Mouse (Mus musculus) layer of hippocampus, postnatal 25 days (tissue): Measurements from ENCODE around the gene Zfr2. TPM values are rescaled to one million over a fixed set of nuclear protein-coding genes. Genes with fewer than 3 reads are reported as not detected.

Experiments
- DNase-seq, 2 experiments: peaks; one replicate each; pipeline ENCODE4 v3.0.0; 2022; ENCODE audit warnings: mixed read lengths in 2 of 2, low spot score in 1 of 2; ENCODE audit errors: extremely low spot score in 1 of 2
- total RNA-seq, 2 experiments: library from RNA; stranded (reverse); gene quantifications; 2 replicates each; pipeline ENCODE4 v1.2.3; 2021

Zfr2 gene
- 10 to 100 TPM; 55.6 to 69.0 TPM for total RNA-seq

DNA sequence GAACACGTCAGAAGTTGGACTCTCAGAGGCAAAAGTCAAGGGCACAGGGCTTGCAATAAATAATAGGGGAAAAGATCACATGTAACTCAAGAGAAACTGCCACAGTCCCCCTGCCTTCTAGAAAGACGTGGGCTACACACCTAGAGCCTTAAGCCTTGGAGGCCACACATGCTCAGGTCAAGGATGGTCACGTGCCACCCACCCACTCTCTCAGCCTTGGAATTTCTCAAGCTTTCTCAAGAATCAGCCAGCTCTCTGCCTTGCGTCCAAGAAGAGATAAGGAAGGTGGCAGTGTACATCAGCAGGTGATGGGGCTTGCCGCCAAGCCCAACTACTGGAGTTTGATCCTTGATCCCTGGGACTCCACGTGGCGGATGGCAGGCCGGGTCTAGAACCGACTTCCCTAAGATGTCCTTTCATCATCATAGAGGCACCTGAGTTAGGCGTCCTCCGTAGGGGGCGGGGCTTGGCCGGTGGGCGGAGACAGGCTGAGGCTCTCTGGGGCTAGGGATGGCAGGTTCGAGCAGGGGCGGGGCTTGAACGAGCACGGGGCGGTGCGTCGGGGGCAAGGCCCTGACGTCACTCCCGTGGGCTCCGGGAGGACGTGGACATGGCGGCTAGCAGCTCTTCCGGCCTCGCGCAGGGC is at the start of gene Zfr2:
Gene Zfr2, plus strand, starts transcription at position 576 of the 646 bp plus-strand sequence.
- DNase-seq = peak; percentile 83 to 84

DNA sequence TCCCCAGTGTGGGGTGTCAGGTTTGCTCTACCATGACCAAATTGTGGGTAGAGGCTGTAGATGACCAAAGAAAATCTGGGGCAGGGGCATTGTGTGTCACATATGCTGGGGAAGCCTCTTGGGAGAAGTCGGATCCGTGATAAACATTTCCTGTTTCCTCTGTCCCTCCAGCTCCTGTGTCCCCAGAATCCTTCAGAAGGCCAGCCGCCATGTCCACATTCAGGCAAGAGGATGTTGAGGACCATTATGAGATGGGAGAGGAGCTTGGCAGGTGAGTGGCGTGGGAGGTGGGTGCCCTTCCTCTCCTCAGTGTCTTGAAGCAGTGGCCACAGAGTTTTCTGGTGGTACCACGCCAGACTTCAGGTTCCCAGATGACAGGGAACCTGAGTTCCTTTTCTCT is 49.1 kb upstream of the Zfr2 start, which contains the start of gene 4930442H23Rik:
Gene 4930442H23Rik, minus strand, starts transcription at position 45 of the 400 bp plus-strand sequence.
- no peak for DNase-seq

DNA sequence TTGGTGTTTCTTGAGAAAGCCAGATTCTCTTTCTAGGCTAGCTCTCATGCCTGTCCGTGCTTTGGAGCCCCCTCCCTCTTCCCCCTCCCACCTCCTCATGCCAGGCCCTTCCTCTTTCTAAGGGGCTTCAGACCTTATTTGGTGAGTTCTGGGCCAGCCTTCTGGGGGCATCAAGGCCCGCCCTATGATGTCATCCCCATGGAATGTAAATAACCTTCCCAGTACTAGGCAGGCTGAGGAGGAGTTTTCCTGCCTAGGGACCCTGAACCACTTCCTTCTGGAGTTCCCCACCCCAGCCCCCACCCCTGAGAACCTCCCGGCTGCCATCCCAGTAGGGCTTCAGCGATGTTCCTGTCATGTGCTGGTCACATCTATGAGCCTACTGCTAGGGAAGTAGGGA is 48.2 kb upstream of the Zfr2 start:
- no peak for DNase-seq

DNA sequence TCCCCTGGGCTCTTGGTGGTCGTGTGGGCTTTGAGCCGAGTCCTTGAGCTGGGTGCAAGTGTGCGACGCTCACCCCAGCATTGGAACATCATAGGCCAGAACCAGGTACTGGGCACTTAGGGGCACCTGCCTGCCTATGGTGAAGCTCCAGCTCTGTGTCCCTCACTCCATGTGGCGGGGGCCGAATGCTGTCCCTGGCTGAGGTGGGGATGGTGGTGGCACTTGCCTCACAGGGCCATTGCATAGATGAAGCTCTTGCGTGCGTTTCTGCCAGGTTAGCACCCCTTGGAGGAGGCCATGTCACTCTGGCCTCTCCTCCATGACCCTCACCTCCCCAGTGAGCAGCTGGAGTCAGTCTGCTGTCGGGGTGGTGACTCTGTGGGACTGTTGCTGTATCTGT is 45.8 kb upstream of the Zfr2 start:
- DNase-seq = no peak

DNA sequence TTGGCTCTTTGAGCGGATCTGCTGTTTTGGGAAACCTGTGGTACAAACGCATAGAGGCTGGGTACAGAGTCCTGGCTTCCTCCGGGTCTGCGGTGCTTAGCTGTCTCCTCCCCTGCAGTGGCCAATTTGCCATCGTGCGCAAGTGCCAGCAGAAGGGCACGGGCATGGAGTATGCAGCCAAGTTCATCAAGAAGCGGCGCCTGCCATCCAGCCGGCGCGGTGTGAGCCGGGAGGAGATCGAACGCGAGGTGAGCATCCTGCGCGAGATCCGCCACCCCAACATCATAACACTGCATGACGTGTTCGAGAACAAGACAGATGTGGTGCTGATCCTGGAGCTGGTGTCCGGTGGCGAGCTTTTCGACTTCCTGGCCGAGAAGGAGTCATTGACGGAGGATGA is 43.1 kb upstream of the Zfr2 start:
- no peak for DNase-seq

DNA sequence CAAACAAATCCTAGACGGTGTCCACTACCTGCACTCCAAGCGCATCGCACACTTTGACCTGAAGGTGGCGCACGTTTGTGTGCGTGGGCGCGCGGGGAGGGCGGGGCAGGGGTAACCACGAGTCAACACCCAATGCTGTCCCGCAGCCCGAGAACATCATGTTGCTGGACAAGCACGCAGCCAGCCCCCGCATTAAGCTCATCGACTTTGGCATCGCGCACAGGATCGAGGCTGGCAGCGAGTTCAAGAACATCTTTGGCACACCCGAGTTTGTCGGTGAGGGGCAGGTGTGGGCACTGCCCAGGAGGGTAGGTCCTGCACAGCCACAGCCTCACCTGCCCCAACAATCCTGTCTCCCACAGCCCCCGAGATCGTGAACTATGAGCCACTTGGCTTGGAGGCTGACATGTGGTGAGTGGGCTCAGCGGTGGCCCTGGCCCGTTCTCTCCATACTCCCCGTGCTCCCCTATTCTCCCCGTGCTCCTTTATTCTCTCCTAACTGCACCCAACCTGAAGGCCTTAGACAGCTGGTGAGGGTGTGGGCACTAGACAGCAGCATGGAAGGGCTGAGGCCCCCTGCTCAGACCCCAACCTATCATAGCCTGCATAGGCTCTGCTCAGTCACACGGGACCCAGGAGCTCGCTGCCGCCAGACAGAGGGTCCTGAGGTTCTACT is 42.6 kb upstream of the Zfr2 start:
- DNase-seq = no peak

DNA sequence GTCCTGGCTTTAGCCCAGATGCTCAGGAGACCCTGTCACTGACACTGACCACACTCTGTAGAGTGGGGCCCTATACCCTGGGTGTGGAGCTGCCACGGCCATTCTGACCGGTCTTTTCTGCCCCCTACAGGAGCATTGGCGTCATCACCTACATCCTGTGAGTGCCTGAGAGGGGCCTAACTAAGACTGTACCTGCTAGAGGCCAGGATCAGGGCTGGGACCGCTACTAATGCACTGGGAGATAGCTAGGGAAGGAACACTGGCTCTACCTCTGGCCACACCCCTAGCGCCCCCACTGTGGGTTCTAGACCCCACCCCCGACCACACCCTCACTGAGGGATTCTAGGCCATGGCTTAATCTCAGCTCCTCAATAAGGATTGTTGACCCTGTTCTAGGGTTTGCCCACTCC is 42.0 kb upstream of the Zfr2 start:
- no peak for DNase-seq

DNA sequence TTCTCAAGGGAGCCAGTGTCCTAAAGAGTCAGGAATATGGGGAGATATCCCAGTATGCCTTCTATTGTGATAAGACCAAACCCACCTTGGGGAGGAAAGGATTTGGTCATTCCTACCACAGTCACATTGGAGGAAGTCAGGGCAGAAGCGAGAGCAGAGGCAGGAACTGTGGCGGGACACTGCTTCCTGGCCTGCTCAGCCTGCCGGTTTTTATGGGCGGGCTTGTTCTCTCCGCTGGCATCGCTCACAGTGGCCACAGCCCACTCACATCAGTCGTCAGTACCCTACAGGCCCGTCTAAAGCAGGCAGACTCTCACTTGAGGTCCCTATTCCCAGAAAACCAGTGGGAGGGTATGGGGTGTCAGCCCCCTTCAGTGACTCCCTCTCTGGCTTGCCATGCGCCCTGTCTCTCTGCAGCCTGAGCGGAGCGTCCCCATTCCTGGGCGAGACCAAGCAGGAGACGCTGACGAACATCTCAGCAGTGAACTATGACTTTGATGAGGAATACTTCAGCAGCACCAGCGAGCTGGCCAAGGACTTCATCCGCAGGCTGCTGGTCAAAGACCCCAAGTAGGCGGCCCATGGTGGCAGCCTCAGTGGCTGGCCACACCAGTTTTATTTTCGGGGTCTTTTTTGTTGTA is 41.5 kb upstream of the Zfr2 start:
- DNase-seq = no peak

DNA sequence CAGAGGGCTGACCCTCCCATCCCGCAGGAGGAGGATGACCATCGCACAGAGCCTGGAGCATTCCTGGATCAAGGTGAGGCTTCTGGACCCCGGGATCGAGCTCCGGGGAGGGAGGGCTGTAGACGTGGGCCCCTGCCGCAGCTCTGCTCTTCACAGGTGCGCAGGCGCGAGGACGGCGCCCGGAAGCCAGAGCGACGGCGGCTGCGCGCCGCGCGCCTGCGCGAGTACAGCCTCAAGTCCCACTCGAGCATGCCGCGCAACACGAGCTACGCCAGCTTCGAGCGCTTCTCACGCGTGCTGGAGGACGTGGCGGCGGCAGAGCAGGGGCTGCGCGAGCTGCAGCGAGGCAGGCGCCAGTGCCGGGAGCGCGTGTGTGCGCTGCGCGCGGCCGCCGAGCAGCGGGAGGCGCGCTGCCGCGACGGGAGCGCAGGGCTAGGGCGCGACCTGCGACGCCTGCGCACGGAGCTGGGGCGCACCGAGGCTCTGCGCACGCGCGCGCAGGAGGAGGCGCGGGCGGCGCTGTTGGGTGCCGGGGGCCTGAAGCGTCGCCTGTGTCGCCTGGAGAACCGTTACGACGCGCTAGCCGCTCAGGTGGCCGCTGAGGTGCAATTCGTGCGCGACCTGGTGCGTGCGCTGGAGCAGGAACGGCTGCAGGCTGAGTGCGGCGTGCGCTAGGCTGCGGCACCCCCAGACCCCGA is 40.5 kb upstream of the Zfr2 start:
- DNase-seq = peak; percentile 71 to 77

DNA sequence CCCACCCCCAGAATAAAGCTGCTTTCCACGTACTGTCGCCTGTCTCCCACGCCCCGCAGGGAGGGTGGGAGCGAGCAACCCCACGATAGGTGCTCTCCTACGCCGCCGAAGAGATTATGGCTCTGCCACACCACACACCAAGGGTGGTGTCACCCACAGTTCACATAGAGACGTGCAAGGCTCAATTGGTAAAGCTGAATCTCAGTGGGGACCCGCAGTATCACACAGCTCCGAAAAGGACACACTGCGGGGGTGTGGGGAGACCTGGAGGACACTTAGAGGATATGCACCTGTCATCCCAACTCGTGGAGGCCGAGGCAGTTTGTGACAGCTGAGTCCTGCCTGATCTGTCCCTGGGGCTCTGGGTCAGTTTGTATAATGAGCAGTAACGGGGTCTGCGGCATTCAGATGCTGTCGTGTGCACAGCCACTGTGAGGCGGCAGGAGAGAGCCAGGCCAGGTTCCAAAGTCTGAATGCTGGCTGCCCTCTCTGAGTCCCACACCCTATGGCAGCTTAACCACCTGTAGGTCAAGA is 39.9 kb upstream of the Zfr2 start:
- no peak for DNase-seq

DNA sequence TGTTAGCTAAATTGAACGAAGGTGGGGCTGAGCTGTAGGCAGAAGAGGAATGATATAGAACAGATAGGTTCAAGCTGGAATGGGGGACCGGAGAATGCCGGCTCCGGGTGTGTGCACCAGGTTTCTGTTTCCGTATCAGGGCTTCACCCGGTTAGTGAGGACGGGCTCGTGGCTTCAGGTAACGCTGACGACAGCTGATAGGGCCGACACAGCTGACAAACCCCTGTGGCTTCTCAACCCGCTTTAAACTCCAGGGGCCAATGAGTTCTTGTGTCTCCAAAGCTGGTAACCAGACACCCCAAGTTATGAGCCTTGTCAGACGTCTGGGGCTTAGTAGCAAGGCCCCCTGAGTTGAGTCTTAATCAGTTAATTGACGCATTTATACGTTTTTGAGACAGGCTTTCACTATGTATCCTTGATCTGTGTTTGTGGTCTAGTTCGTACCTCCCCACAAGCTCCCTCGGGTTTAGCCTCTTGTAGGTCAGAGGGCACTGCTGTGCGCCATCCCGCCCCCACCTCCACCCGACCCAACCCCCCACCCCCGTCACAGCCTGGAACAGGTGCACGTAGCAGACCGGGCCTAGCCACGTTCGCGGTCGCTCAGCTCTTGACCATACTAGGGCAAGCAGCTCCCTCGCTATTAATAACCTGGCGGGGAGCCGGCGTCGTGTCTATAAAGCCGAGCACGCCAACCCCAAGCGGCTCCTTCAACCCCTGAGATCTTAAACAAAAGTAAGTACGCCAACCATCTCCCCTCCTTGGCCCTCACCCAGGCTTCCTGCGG is 38.8 kb upstream of the Zfr2 start:
- DNase-seq = no peak

DNA sequence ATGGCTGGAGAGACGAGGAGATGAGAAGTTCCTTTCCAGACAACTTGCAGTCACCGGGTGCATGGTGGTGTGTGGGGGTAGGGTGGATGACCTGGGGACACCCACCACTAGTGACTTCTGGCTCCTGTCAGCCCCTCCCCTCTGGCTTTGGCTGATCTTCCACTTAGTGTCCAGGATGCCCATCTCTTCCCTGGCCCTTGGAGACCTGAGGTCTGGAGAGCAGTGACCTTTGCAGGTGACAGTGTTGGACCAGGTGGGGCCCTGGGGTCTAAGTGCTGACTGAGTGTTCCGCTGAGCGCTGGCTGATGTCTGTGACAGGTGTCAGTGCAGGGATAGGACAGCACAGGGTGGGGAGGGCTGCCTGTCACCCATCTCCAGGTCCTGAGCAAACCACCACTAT is 37.7 kb upstream of the Zfr2 start:
- DNase-seq = no peak

DNA sequence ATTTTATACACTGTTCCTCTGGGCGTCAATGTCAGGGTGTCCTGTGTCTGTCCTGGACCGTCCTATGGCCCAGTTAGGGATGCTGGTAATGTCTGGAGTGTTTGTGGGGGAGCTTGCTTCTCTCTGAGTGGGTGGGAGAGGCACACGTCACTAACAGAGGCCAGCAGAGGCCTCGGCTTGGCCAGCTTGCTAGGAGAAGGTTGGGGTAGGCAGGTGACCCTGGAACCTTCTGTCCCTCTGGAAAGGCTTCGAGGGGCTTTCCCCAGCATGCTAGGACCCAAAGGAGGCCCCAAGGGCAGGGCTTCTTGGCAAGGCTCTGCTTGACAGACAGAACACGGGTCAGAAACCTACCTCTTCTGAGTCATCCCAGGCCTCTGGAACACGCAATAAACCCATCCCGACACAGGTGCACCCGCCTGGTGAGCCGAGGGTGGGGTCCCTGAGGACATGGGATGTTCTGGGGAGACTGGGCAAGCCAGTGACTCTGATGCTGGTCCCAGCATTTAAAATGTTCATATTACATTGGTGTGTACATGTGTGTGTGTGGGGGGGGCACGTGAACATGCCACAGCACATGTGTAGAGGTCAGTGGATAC is 36.4 kb upstream of the Zfr2 start:
- DNase-seq = no peak

DNA sequence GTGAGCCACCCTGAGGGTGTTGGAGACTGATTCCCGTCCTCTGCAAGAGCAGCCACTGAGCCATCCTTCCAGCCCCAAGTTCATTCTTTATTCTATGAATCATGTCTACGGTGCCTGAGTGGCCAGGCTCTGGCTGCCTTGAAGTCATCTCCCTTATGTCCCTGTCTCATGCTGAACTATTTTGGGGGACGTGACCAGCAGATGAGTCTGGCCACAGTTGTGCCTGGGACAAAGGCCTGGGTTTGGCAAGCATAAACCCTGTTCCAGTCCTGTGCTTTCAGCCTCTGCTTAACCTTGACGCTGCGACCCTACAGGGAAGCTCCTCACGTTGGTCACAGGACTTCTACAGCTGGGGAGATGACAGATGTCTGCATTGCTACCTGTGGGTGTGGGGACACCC is 35.6 kb upstream of the Zfr2 start:
- no peak for DNase-seq

DNA sequence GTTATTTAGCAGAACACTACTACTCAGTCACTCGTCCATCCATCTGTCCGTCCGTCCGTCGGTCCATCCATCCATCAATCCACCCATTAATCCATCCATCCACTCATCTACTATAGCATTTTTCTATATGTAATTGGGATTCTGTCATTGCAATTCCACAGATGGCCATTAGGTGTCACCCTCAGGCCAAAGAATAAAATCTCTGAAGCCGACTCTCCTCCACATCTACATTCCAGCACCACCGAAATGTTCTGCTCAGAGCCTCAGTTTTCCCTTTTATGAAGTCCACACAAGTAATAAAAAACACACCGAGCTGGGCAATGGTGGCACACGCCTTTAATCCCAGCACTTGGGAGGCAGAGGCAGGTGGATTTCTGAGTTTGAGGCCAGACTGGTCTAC is 34.7 kb upstream of the Zfr2 start:
- peak in 1 of 2 experiments; percentile 77 for DNase-seq

DNA sequence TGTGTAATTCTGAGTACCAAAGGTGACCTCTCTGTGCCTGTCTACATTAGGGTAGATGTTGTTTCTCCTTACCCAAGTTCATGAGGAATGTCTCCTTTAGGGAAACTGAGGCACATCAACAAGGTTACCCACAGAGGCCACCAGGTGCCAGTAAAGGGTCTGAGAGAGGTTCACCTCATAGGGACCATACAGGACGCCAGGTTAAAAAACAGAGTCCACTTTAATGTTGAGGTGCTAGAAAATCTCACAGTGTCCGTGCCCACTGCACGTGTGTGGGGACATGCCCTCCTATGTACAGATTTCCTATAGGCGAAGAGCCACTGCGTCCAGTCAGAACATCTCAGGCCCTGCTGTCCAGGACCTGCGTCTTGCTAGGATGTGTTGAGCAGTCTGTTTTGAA is 34.0 kb upstream of the Zfr2 start:
- no peak for DNase-seq

DNA sequence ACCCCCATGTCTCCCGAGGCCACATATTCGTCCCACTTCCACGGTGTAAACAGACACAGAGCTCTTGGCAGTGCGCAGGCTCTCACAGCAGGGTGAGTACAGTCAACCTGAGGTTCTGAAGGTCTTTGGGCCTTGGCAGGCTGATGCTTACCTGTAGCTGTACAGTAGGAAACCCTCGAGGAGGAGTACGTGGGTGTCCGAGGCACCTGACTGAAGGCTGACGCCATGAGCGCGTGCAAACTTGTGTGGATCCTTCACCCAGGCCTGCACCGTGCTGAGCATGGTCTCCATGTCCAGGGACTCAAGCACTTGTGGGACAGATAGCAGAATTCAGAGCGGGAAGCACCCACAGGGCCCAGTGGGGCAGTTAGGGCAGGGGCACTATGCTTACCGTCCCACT is 32.8 kb upstream of the Zfr2 start:
- no peak for DNase-seq

DNA sequence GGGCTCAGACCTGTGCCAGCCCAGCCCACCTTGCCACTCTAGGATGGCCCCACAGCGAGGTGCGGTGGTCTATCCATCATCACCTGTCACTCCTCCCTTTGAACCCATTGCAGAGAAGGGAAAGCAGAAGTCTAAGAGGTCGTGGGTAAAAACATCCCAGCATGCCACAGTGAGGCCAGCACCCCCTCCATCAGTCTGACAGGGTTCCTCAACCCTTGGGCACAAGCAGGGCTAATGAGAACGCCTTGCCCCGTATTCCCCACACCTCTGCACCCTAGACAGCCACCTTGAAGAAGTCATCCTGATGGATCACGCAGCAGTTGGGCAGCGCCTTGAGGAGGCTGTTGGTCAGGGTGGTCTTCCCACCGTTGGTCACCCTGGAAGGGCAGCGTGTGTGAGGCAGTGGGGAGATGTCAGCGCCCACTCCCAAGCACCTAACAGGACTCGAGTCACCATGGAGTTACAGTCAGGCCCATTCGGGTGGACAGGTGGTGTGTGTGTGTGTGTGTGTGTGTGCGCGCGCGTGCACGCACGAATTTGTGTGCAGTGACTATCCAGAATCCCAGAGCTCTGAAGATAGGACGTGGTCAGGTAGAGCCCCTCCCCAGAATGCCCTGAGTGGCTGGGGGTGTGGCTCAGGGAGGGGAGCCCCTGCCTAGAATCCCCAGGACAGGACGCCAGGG is 32.2 kb upstream of the Zfr2 start:
- DNase-seq = no peak
